Mouse (Mus musculus) inflammation-experienced regulatory T-cells, adult 16 weeks (primary cell): ENCODE results near the gene Gm3187. TPM values are rescaled to one million over a fixed set of nuclear protein-coding genes. Genes with fewer than 3 reads are reported as not detected.

Experiments
- polyA plus RNA-seq: library from polyadenylated mRNA; unstranded; fragments of 100-300 nt; shearing (Covaris generic); gene quantifications from one replicate; pipeline ENCODE4 v1.2.1, GENCODE M21; 2017

The Gm3187 gene
- polyA plus RNA-seq = not detected

DNA sequence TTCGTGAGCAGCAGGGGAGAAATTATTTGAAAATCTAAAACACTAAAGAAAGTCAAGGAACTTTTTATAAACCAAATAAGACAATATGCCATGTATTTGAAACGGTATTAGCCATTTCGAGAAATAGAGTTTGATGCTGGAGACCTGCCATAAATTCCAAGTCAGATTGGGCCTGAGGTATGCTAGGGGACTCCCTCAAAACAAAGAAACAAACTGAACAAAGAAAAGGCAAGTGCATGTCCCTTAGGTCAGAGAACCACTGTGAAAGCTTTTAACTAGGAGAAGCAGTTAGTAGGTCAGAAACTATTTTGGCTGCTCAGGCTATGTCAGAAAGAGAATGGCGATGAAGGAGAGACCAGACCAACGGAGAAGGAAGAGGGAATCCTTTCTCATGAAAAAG, at the start of gene Gm3187:
Gene Gm3187 (plus strand): TSS at position 301 of the 400 bp plus-strand sequence.

DNA sequence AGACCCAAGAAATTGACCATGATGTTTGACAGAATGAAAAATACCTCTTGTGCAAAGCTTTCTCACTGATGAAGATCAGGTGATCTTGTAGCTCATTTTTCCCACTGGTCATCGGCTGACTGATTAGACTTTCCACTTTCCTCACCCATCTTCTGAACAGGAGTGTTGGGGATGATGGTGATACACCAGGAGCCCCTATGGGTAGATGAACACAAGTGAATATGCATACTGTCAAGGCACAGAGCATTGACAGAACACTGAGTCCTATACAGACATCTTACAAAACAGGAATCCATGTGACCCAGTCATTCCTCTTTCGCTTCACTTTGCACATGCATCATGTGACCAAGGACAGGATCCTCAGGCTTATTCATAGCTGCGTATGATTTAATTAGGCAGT, 28.6 kb upstream of the Gm3187 start, which contains the start of gene Gm3194:
Gene Gm3194 (minus strand): TSS at position 101 of the 400 bp plus-strand sequence.

DNA sequence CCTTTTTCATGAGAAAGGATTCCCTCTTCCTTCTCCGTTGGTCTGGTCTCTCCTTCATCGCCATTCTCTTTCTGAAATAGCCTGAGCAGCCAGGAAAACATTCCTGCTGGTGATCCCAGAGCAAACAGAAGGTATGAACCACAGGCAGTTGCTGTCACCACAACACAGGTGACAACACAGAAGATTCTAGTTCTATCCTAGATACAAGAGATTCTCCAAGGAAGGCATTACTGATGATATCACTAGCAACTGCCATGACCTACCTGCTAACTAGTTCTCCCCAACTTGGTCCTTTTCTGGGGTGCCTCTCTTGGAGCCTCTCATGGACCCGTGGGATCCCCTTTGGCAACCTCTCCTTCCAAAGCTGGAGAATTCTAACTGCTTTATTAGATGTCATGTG, 6.3 kb upstream of the Gm3187 start, which contains the start of gene Gm8246:
Gene Gm8246 (minus strand): TSS at position 101 of the 400 bp plus-strand sequence.

GRCm38 (mm10) chr14:5501374-5501773, 17.4 kb downstream of the Gm3187 start, which contains the start of gene Gm3488:
Gene Gm3488 (plus strand): TSS chr14:5501674.

DNA sequence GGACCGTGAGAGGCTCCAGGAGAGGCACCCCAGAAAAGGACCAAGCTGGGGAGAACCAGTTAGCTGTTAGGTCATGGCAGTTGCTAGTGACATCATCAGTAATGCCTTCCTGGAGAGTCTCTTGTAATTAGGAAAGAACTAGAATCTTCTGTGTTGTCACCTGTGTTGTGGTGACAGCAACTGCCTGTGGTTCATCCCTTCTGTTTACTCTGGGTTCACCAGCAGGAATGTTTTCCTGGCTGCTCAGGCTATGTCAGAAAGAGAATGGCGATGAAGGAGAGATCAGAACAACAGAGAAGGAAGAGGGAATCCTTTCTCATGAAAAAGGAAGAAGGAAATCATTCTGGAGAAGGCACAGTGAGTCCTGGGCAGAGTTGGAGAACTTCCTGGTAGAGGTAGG, 54.2 kb downstream of the Gm3187 start, which contains the start of gene Gm3532:
Gene Gm3532 (plus strand): TSS at position 301 of the 400 bp plus-strand sequence.

Other genes with a start within 250 kb of the Gm3187 start
- gene Gm3526, start 223.6 kb upstream of the Gm3187 start, polyA plus RNA-seq = not detected
- not detected for gene Gm3542, start 149.3 kb upstream of the Gm3187 start, polyA plus RNA-seq
- gene Gm3500, start 95.2 kb upstream of the Gm3187 start, polyA plus RNA-seq = 10.4 TPM
- gene Gm3194, start 28.7 kb upstream of the Gm3187 start, polyA plus RNA-seq = 2.7 TPM
- gene Gm8246, start 6.4 kb upstream of the Gm3187 start, polyA plus RNA-seq = 0.60 TPM
- 11.4 TPM for gene Gm3488, start 17.5 kb downstream of the Gm3187 start, polyA plus RNA-seq
- gene Gm3532, start 54.3 kb downstream of the Gm3187 start, polyA plus RNA-seq = not detected
- gene Gm8265, start 148.8 kb downstream of the Gm3187 start, polyA plus RNA-seq = not detected
- gene Gm9603, start 203.2 kb downstream of the Gm3187 start, polyA plus RNA-seq = not detected